Comparison of ENCODE assay signal across 10 mouse cellular contexts in genomic region chr2:153668754-153669376, GRCm38 (mm10). TPM values are rescaled to one million over a fixed set of nuclear protein-coding genes. Genes with fewer than 3 reads are reported as not detected.
DNase-seq lines count a peak whose midpoint lies in the region; ATAC-seq lines count a peak whose summit lies in the region.
"Had no signal": no experiment of that assay in that cellular context is flagged by ENCODE, and none has a peak within 500 bp of the region (broad histone marks: within the 10 kb centered on the region; RNA-seq: fewer than 3 reads in every experiment).

No protein-coding gene starts in this region.

- no peak overlapping the region for H3K4me3 ChIP-seq in intestine, embryonic 16.5 days (ENCODE audit: low read length)
- H3K4me3 ChIP-seq: embryonic facial prominence, embryonic 15.5 days; liver, embryonic 13.5 days had no signal

- H3K9me3 ChIP-seq in intestine, embryonic 16.5 days (ENCODE audit: control insufficient read depth, low read length), result no peaks in the 10 kb centered on the region
- H3K9me3 ChIP-seq: embryonic facial prominence, embryonic 15.5 days; liver, embryonic 13.5 days had no signal

- H3K4me1 ChIP-seq in intestine, embryonic 16.5 days (ENCODE audit: control insufficient read depth, insufficient read depth, low read length), result no peaks in the 10 kb centered on the region
- H3K4me1 ChIP-seq: embryonic facial prominence, embryonic 15.5 days; liver, embryonic 13.5 days had no signal

- DNase-seq in kidney, adult 18-20 months, result peak; percentile 14
- no peak for DNase-seq in kidney, postnatal 10 days
- peak; percentile 76 for DNase-seq in MN1 (ENCODE audit: low spot score)
- peak; percentile 48 to 71 for DNase-seq in cerebellum, postnatal 14 days
- DNase-seq in heart, postnatal 4 days, result no peak
- DNase-seq: liver, embryonic 13.5 days had no signal

- H3K27me3 ChIP-seq in intestine, embryonic 16.5 days (replicated peaks; ENCODE audit: control insufficient read depth, insufficient read depth, low read length), result no peaks in the 10 kb centered on the region
- H3K27me3 ChIP-seq: embryonic facial prominence, embryonic 15.5 days; liver, embryonic 13.5 days had no signal

- peak; percentile 46 for ATAC-seq in intestine, embryonic 16.5 days
- peak; percentile 52 for ATAC-seq in megakaryocyte, adult 5-6 weeks (ENCODE audit: poor library complexity, severe bottlenecking)
- ATAC-seq in monocyte, adult 5-6 weeks (replicated peaks; ENCODE audit: insufficient number of reproducible peaks, low FRiP score, low TSS enrichment, poor library complexity, severe bottlenecking), result no peak

- no peak overlapping the region for H3K27ac ChIP-seq in intestine, embryonic 16.5 days (ENCODE audit: low read length)
- H3K27ac ChIP-seq: embryonic facial prominence, embryonic 15.5 days; liver, embryonic 13.5 days had no signal

- H3K36me3 ChIP-seq in intestine, embryonic 16.5 days (ENCODE audit: control insufficient read depth, insufficient read depth, low read length), result no peaks in the 10 kb centered on the region
- H3K36me3 ChIP-seq: liver, embryonic 13.5 days had no signal

- H3K9ac ChIP-seq in intestine, embryonic 16.5 days (ENCODE audit: low read depth, low read length), result no peak overlapping the region
- H3K9ac ChIP-seq: embryonic facial prominence, embryonic 15.5 days; liver, embryonic 13.5 days had no signal

- no peak overlapping the region for H3K4me2 ChIP-seq in intestine, embryonic 16.5 days (ENCODE audit: low read depth, low read length)
- H3K4me2 ChIP-seq: embryonic facial prominence, embryonic 15.5 days; liver, embryonic 13.5 days had no signal

- 72% methylated on average over 7 of the region's 7 CpGs for WGBS in intestine, embryonic 16.5 days

RNA-seq across cellular contexts. Expression of gene Dnmt3b, which starts 19.6 kb away (rescaled TPM):
- polyA plus RNA-seq in intestine, embryonic 16.5 days (2015; fragmentation: Nextera tagmentation; extraction: Ambion mirVana), result 6.4 and 7.8 TPM in 2 replicates
- total RNA-seq in megakaryocyte, adult 5-6 weeks (2015), result 1.3 and 2.5 TPM in 2 replicates
- total RNA-seq in megakaryocyte, adult 5-6 weeks (2017), result 2.8 and 3.6 TPM in 2 replicates
- total RNA-seq in monocyte, adult 5-6 weeks (2017), result 2.9 to 12.0 TPM (median 5.7 TPM) in 3 replicates
- total RNA-seq in heart, postnatal 4 days (2021), result 1 to 10 TPM; 3.0 to 3.5 TPM

RNA-seq across cellular contexts. Expression of gene Dnmt3c, which starts 27.6 kb away (rescaled TPM):
- polyA plus RNA-seq in intestine, embryonic 16.5 days (2015; fragmentation: Nextera tagmentation; extraction: Ambion mirVana), result not detected in 2 replicates
- total RNA-seq in megakaryocyte, adult 5-6 weeks (2015), result not detected in 2 replicates
- total RNA-seq in megakaryocyte, adult 5-6 weeks (2017), result not detected in 2 replicates
- total RNA-seq in monocyte, adult 5-6 weeks (2017), result not detected in 3 replicates
- not detected for total RNA-seq in heart, postnatal 4 days (2021)
- polyA plus RNA-seq: embryonic facial prominence, embryonic 15.5 days had no signal

RNA-seq across cellular contexts. Expression of gene Commd7, which starts 36.3 kb away (rescaled TPM):
- polyA plus RNA-seq in intestine, embryonic 16.5 days (2015; fragmentation: Nextera tagmentation; extraction: Ambion mirVana), result 84.5 and 88.4 TPM in 2 replicates
- total RNA-seq in megakaryocyte, adult 5-6 weeks (2015), result 41.6 and 47.2 TPM in 2 replicates
- 30.3 and 34.1 TPM in 2 replicates for total RNA-seq in megakaryocyte, adult 5-6 weeks (2017)
- 32.5 to 55.1 TPM (median 32.6 TPM) in 3 replicates for total RNA-seq in monocyte, adult 5-6 weeks (2017)
- total RNA-seq in heart, postnatal 4 days (2021), result 10 to 100 TPM; 21.7 to 25.9 TPM

Comparison
In these comparisons a context has a peak if more than half of its experiments do, and no peak if none do; other contexts are left out.
1. DNase-seq: peak in kidney, adult 18-20 months (single experiment), MN1 (single experiment) and cerebellum, postnatal 14 days (2 of 2); none in kidney, postnatal 10 days (single experiment) and heart, postnatal 4 days (single experiment).